Mouse (Mus musculus) hindbrain, embryonic 14.5 days (tissue): Measurements from ENCODE around the gene Gm10447. TPM values are rescaled to one million over a fixed set of nuclear protein-coding genes. Genes with fewer than 3 reads are reported as not detected.

ENCODE experiments used
- ATAC-seq: fragments of 200-750 bp; cut with Nextera tagmentation; 2 replicates; pipeline ENCODE4 v1.8.0; 2017; ENCODE audit warnings: moderate number of reproducible peaks, mild to moderate bottlenecking, moderate TSS enrichment, moderate library complexity; ENCODE audit not compliant: low FRiP score
- DNase-seq: peaks from one replicate; pipeline ENCODE4 v3.0.0-alpha.2; 2015; ENCODE audit warnings: low spot score
- H3K27ac ChIP-seq: fragments of 300-500 bp; sonication (generic); 2 replicates; pipeline ENCODE4 v1.5.1; 2014; ENCODE audit warnings: mild to moderate bottlenecking, moderate library complexity
- H3K27me3 ChIP-seq: fragments of 300-500 bp; sonication (generic); 2 replicates; pipeline ENCODE4 v1.6.1; 2014; ENCODE audit warnings: mild to moderate bottlenecking, low read length, mixed read lengths; ENCODE audit not compliant: control insufficient read depth, insufficient read depth
- H3K36me3 ChIP-seq: fragments of 300-500 bp; sonication (generic); replicated peaks from 2 replicates; pipeline ENCODE4 v1.6.1; 2014; ENCODE audit not compliant: control insufficient read depth, insufficient read depth
- H3K4me1 ChIP-seq: fragments of 300-500 bp; sonication (generic); replicated peaks from 2 replicates; pipeline ENCODE4 v1.6.1; 2014; ENCODE audit warnings: antibody characterized with exemption, low read length, mixed read lengths; ENCODE audit not compliant: control insufficient read depth, insufficient read depth
- H3K4me2 ChIP-seq: fragments of 300-500 bp; sonication (generic); replicated peaks from 2 replicates; pipeline ENCODE4 v1.6.1; 2014; ENCODE audit warnings: mild to moderate bottlenecking, moderate library complexity
- H3K4me3 ChIP-seq: fragments of 300-500 bp; sonication (generic); replicated peaks from 2 replicates; pipeline ENCODE4 v1.5.1; 2014; ENCODE audit warnings: mild to moderate bottlenecking, low read length
- H3K9ac ChIP-seq: fragments of 300-500 bp; sonication (generic); 2 replicates; pipeline ENCODE4 v1.6.1; 2014
- H3K9me3 ChIP-seq: fragments of 300-500 bp; sonication (generic); 2 replicates; pipeline ENCODE4 v1.6.1; 2016; ENCODE audit warnings: low read length; ENCODE audit not compliant: control insufficient read depth
- WGBS: fragments of 180-500 bp; shearing (Covaris S2); extraction: QIAGEN DNeasy Blood & Tissue Kit; methylation state at CpG from one replicate; pipeline ENCODE4 v1.1.7; 2014; 5-methylcytosine and 5-hydroxymethylcytosine counted together
- polyA plus RNA-seq: library from polyadenylated mRNA; unstranded; fragments of >200 nt; fragmentation: Nextera tagmentation; extraction: Ambion mirVana; gene quantifications from 2 replicates; pipeline ENCODE4 v1.2.1, GENCODE M21; 2014

Gene Gm10447
- polyA plus RNA-seq, 1 experiment from 2014 or later = 0.11 TPM

- Histone ChIP-seq H3K4me3 (no peak overlapping the region), H3K9ac (no peak overlapping the region), H3K27ac (no peak overlapping the region), H3K27me3 (peaks cover 13% of the 10 kb centered on the region), H3K4me2 (no peak overlapping the region), H3K36me3 (no peaks in the 10 kb centered on the region), H3K4me1 (0 out of 2 replicates have a peak, but pooled peaks cover 9% of the 10 kb centered on the region), H3K9me3 (no peaks in the 10 kb centered on the region)
- DNase-seq = no peak
- WGBS = 18% methylated on average over 3 of the region's 3 CpGs
- ATAC-seq = no peak
Observed at GRCm38 (mm10) chr11:53493243-53493955, 36.5 kb upstream of the Gm10447 start.

GRCm38 (mm10) chr11:53491954-53492401 is 35.1 kb upstream of the Gm10447 start:
- H3K36me3 ChIP-seq = no peaks in the 10 kb centered on the region
- H3K27me3 ChIP-seq = peaks cover 23% of the 10 kb centered on the region
- no peak overlapping the region for H3K4me2 ChIP-seq
- no peak overlapping the region for H3K9ac ChIP-seq
- DNase-seq = peak; percentile 42
- H3K9me3 ChIP-seq = no peaks in the 10 kb centered on the region
- H3K27ac ChIP-seq = 0 out of 2 replicates have a peak overlapping the region, but pooled peaks have one; percentile 16
- H3K4me1 ChIP-seq = peaks cover 12% of the 10 kb centered on the region; the same call in 1 of the 2 replicates
- peak; percentile 24; the same call in 1 of the 2 replicates for ATAC-seq
- no peak overlapping the region for H3K4me3 ChIP-seq
- WGBS = 4% methylated on average over 8 of the region's 8 CpGs

GRCm38 (mm10) chr11:53489421-53489820 is 32.5 kb upstream of the Gm10447 start:
- no peak for DNase-seq
- no peak overlapping the region for H3K4me2 ChIP-seq
- peaks cover 12% of the 10 kb centered on the region; the same call in 1 of the 2 replicates for H3K4me1 ChIP-seq
- H3K9me3 ChIP-seq = no peaks in the 10 kb centered on the region
- no peak overlapping the region for H3K27ac ChIP-seq
- H3K9ac ChIP-seq = no peak overlapping the region
- ATAC-seq = no peak
- no peak overlapping the region for H3K4me3 ChIP-seq
- 60% methylated on average over 9 of the region's 9 CpGs for WGBS
- peaks cover 27% of the 10 kb centered on the region for H3K27me3 ChIP-seq
- no peaks in the 10 kb centered on the region for H3K36me3 ChIP-seq

- DNase-seq = no peak
Observed at GRCm38 (mm10) chr11:53489007-53489406, 32.1 kb upstream of the Gm10447 start.

GRCm38 (mm10) chr11:53486822-53487594 is 30.1 kb upstream of the Gm10447 start:
- Histone ChIP-seq H3K27me3 (peaks cover 39% of the 10 kb centered on the region), H3K36me3 (no peaks in the 10 kb centered on the region), H3K4me3 (peak overlapping the region; percentile 14), H3K9ac (0 out of 2 replicates have a peak overlapping the region, but pooled peaks have one; percentile 16), H3K9me3 (no peaks in the 10 kb centered on the region), H3K4me1 (peaks cover 9% of the 10 kb centered on the region; the same call in 1 of the 2 replicates), H3K27ac (no peak overlapping the region), H3K4me2 (peak overlapping the region; percentile 46)
- no peak for DNase-seq
- WGBS = 16% methylated on average over 27 of the region's 27 CpGs
- ATAC-seq = peak; percentile 40

More at GRCm38 (mm10) chr11:53489007-53489406, 32.1 kb upstream of the Gm10447 start:
- Histone ChIP-seq H3K27ac (no peak overlapping the region), H3K27me3 (peaks cover 27% of the 10 kb centered on the region), H3K36me3 (no peaks in the 10 kb centered on the region), H3K9me3 (no peaks in the 10 kb centered on the region), H3K4me1 (peaks cover 12% of the 10 kb centered on the region; the same call in 1 of the 2 replicates), H3K4me3 (no peak overlapping the region), H3K4me2 (no peak overlapping the region), H3K9ac (no peak overlapping the region)
- no peak for ATAC-seq
- WGBS = 93% methylated on average over 5 of the region's 5 CpGs

GRCm38 (mm10) chr11:53486351-53486750 is 29.4 kb upstream of the Gm10447 start:
- 74% methylated on average over 3 of the region's 3 CpGs for WGBS
- Histone ChIP-seq H3K4me2 (no peak overlapping the region), H3K9me3 (no peaks in the 10 kb centered on the region), H3K27me3 (peaks cover 45% of the 10 kb centered on the region), H3K4me3 (no peak overlapping the region), H3K4me1 (peaks cover 6% of the 10 kb centered on the region; the same call in 1 of the 2 replicates), H3K36me3 (no peaks in the 10 kb centered on the region), H3K27ac (no peak overlapping the region), H3K9ac (no peak overlapping the region)
- no peak for DNase-seq
- ATAC-seq = no peak

GRCm38 (mm10) chr11:53485719-53486118 is 28.8 kb upstream of the Gm10447 start:
- no peak for ATAC-seq
- WGBS = 47% methylated on average over 3 of the region's 3 CpGs
- H3K36me3 ChIP-seq = no peaks in the 10 kb centered on the region

GRCm38 (mm10) chr11:53483159-53483891 is 26.4 kb upstream of the Gm10447 start:
- H3K4me1 ChIP-seq = peaks cover 24% of the 10 kb centered on the region
- H3K27ac ChIP-seq = no peak overlapping the region
- H3K4me3 ChIP-seq = no peak overlapping the region
- H3K9me3 ChIP-seq = no peaks in the 10 kb centered on the region
- no peak overlapping the region for H3K4me2 ChIP-seq
- no peaks in the 10 kb centered on the region for H3K36me3 ChIP-seq
- ATAC-seq (no peak), DNase-seq (no peak)
- peaks cover 74% of the 10 kb centered on the region for H3K27me3 ChIP-seq
- no peak overlapping the region for H3K9ac ChIP-seq
- WGBS = 80% methylated on average over 9 of the region's 9 CpGs

More at GRCm38 (mm10) chr11:53485719-53486118, 28.8 kb upstream of the Gm10447 start:
- no peak overlapping the region for H3K4me3 ChIP-seq
- H3K9me3 ChIP-seq = no peaks in the 10 kb centered on the region
- DNase-seq = no peak
- H3K27me3 ChIP-seq = peaks cover 52% of the 10 kb centered on the region
- H3K4me1 ChIP-seq = peaks cover 6% of the 10 kb centered on the region; the same call in 1 of the 2 replicates
- H3K9ac ChIP-seq = no peak overlapping the region
- H3K4me2 ChIP-seq = no peak overlapping the region
- H3K27ac ChIP-seq = no peak overlapping the region
